Mouse (Mus musculus): ENCODE measurements around the gene Lcorl. TPM values are rescaled to one million over a fixed set of nuclear protein-coding genes. Genes with fewer than 3 reads are reported as not detected.

Lcorl gene
- 60.9 and 65.3 TPM in 2 replicates for polyA plus RNA-seq (2015; fragmentation: Nextera tagmentation; extraction: Ambion mirVana)

DNA sequence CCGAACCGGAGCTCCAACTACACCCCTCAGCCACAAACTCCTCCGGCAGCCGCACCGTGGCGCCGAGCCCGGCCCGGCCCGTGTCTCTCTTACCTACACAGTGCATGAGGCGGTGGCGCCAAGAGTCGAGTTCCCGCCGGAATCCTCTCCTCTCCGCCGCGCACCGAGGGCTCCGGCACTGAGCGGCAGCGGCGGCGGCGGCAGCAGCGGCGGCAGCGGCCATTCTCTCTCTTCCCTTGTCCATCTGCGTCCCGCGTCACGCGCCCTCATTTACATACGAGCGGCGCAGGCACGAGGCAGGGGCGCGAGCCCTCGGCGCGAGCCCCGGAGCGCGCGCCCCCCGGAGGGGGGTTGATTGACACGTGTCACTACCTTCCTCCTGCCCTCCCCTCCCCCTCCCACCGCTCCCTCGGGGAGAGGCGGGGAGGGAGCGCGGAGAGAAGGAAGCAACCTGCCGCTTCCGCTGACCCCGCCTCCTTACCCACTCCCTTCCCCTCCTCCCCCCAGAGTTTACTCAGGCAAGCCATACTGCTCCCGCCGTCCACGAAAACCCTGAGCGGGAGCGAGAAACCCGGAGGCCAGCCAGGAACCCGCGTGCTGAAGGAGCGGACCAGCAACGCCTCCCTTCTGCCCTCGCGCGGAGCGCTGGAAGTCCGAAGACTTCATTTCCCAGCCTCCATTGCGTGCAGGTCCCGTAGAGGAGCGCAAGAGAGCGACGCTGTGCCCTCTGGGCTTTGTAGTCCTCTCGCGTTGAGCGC lies at the start of gene Lcorl:
Lcorl (minus strand) TSS at position 362 of the 758 bp plus-strand sequence.
- peak within 1 kb of the TSS; percentile 93 for H3K9ac ChIP-seq (ENCODE audit: low read depth, low read length)
- H3K27ac ChIP-seq (ENCODE audit: low read length): peak within 1 kb of the TSS; percentile 99
- ATAC-seq: peak; percentile 98
- H3K36me3 ChIP-seq (ENCODE audit: control insufficient read depth, insufficient read depth, low read length): no peaks in the 10 kb centered on the region
- H3K4me1 ChIP-seq (ENCODE audit: control insufficient read depth, insufficient read depth, low read length): peaks cover 7% of the 10 kb centered on the region
- peak within 1 kb of the TSS; percentile 94 for H3K4me3 ChIP-seq (ENCODE audit: low read depth, low read length)
- WGBS: under 1% methylated on average over 62 of the region's 79 CpGs
- H3K27me3 ChIP-seq (ENCODE audit: control insufficient read depth, insufficient read depth, low read depth, low read length): no peaks in the 10 kb centered on the region
- H3K4me2 ChIP-seq (ENCODE audit: low read length): peak within 1 kb of the TSS; percentile 76
- H3K9me3 ChIP-seq (replicated peaks; ENCODE audit: control insufficient read depth, low read length, poor library complexity, severe bottlenecking): no peaks in the 10 kb centered on the region

DNA sequence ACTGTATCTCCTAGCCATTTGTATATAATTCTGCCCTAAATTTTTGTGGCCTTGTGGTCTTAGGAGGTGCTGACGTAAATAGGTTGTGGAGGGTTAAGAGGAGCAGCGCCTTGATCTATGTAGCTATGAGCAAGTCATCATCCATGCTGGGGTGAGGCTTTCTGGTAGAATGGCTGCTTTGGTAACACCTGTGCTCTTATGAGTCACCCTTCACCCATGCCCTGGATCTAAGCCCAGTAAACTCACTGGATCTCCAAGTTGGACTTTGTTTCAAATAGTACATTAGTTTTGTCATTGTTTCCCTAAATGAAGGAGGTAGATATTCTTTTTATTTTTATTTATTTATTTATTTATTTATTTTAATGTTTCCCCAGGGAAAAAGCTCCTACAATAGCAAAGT lies 47.3 kb upstream of the Lcorl start:
- H3K27ac ChIP-seq (ENCODE audit: low read length): no peak overlapping the region
- no peak overlapping the region for H3K9ac ChIP-seq (ENCODE audit: low read depth, low read length)
- ATAC-seq: no peak
- H3K27me3 ChIP-seq (ENCODE audit: control insufficient read depth, insufficient read depth, low read depth, low read length): no peaks in the 10 kb centered on the region
- WGBS: 100% methylated on average over 2 of the region's 2 CpGs
- no peaks in the 10 kb centered on the region for H3K9me3 ChIP-seq (replicated peaks; ENCODE audit: control insufficient read depth, low read length, poor library complexity, severe bottlenecking)
- H3K4me1 ChIP-seq (ENCODE audit: control insufficient read depth, insufficient read depth, low read length): no peaks in the 10 kb centered on the region
- H3K36me3 ChIP-seq (ENCODE audit: control insufficient read depth, insufficient read depth, low read length): no peaks in the 10 kb centered on the region
- H3K4me2 ChIP-seq (ENCODE audit: low read length): no peak overlapping the region
- H3K4me3 ChIP-seq (ENCODE audit: low read depth, low read length): no peak overlapping the region

GRCm38 (mm10) chr5:45903246-45903645 lies 45.8 kb upstream of the Lcorl start:
- H3K9me3 ChIP-seq (replicated peaks; ENCODE audit: control insufficient read depth, low read length, poor library complexity, severe bottlenecking): no peaks in the 10 kb centered on the region
- H3K9ac ChIP-seq (ENCODE audit: low read depth, low read length): no peak overlapping the region
- H3K4me2 ChIP-seq (ENCODE audit: low read length): no peak overlapping the region
- WGBS: 66% methylated on average over 3 of the region's 3 CpGs
- H3K4me3 ChIP-seq (ENCODE audit: low read depth, low read length): no peak overlapping the region
- H3K36me3 ChIP-seq (ENCODE audit: control insufficient read depth, insufficient read depth, low read length): no peaks in the 10 kb centered on the region
- ATAC-seq: no peak
- H3K27me3 ChIP-seq (ENCODE audit: control insufficient read depth, insufficient read depth, low read depth, low read length): no peaks in the 10 kb centered on the region
- no peaks in the 10 kb centered on the region for H3K4me1 ChIP-seq (ENCODE audit: control insufficient read depth, insufficient read depth, low read length)
- no peak overlapping the region for H3K27ac ChIP-seq (ENCODE audit: low read length)

- ATAC-seq: no peak
- Histone ChIP-seq H3K27ac (ENCODE audit: low read length) (no peak overlapping the region), H3K4me3 (ENCODE audit: low read depth, low read length) (no peak overlapping the region), H3K9me3 (replicated peaks; ENCODE audit: control insufficient read depth, low read length, poor library complexity, severe bottlenecking) (no peaks in the 10 kb centered on the region), H3K4me2 (ENCODE audit: low read length) (no peak overlapping the region), H3K4me1 (ENCODE audit: control insufficient read depth, insufficient read depth, low read length) (no peaks in the 10 kb centered on the region), H3K36me3 (ENCODE audit: control insufficient read depth, insufficient read depth, low read length) (no peaks in the 10 kb centered on the region), H3K27me3 (ENCODE audit: control insufficient read depth, insufficient read depth, low read depth, low read length) (no peaks in the 10 kb centered on the region), H3K9ac (ENCODE audit: low read depth, low read length) (no peak overlapping the region)
- 90% methylated on average over 1 of the region's 1 CpGs for WGBS
Measured at GRCm38 (mm10) chr5:45895362-45895761, 37.9 kb upstream of the Lcorl start.

DNA sequence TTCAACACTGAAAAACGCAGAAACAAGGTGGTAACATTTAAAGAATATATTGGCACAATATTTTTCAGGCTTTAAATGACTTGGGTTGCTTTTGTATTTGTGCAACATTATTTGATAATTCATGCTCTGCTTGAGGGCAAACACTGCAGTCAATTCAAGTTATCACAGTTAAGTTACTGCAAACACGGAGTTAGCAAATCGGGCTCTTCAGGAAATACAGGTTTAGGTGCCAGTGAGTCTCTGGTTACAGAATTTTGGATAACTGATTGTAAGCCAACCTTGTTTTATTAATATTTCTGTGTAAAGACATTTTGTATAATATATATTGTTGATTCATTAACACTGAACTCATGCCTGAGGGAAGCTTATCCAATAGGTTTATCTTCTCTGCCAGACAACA lies 36.3 kb upstream of the Lcorl start:
- no peaks in the 10 kb centered on the region for H3K4me1 ChIP-seq (ENCODE audit: control insufficient read depth, insufficient read depth, low read length)
- H3K4me3 ChIP-seq (ENCODE audit: low read depth, low read length): no peak overlapping the region
- 77% methylated on average over 3 of the region's 3 CpGs for WGBS
- no peak overlapping the region for H3K27ac ChIP-seq (ENCODE audit: low read length)
- no peak overlapping the region for H3K9ac ChIP-seq (ENCODE audit: low read depth, low read length)
- H3K36me3 ChIP-seq (ENCODE audit: control insufficient read depth, insufficient read depth, low read length): no peaks in the 10 kb centered on the region
- no peaks in the 10 kb centered on the region for H3K27me3 ChIP-seq (ENCODE audit: control insufficient read depth, insufficient read depth, low read depth, low read length)
- no peak for ATAC-seq
- no peak overlapping the region for H3K4me2 ChIP-seq (ENCODE audit: low read length)
- H3K9me3 ChIP-seq (replicated peaks; ENCODE audit: control insufficient read depth, low read length, poor library complexity, severe bottlenecking): no peaks in the 10 kb centered on the region

DNA sequence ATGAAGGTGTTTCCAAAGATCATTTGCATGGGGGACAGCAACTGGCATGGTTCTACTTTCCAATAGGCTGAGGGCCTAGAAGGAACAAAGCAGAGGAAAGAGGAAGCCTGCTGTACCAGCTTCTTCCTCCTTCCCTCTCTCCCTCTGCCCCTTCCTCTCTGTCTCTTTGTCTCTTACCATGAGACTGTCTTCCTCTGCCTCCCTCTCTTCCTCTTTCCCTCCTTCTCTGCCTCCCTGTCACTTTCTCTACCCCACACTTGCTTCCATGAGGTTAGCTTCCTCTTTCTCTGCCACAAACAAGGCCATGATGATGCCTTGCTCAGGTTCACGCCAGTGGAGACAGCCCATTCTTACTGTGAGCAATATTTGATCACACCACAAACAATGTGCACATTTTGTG lies 18.9 kb upstream of the Lcorl start:
- Histone ChIP-seq H3K4me3 (ENCODE audit: low read depth, low read length) (no peak overlapping the region), H3K27me3 (ENCODE audit: control insufficient read depth, insufficient read depth, low read depth, low read length) (no peaks in the 10 kb centered on the region), H3K9me3 (replicated peaks; ENCODE audit: control insufficient read depth, low read length, poor library complexity, severe bottlenecking) (no peaks in the 10 kb centered on the region), H3K9ac (ENCODE audit: low read depth, low read length) (no peak overlapping the region), H3K4me2 (ENCODE audit: low read length) (no peak overlapping the region), H3K4me1 (ENCODE audit: control insufficient read depth, insufficient read depth, low read length) (no peaks in the 10 kb centered on the region), H3K36me3 (ENCODE audit: control insufficient read depth, insufficient read depth, low read length) (no peaks in the 10 kb centered on the region), H3K27ac (ENCODE audit: low read length) (no peak overlapping the region)
- 88% methylated on average over 1 of the region's 1 CpGs for WGBS
- no peak for ATAC-seq

DNA sequence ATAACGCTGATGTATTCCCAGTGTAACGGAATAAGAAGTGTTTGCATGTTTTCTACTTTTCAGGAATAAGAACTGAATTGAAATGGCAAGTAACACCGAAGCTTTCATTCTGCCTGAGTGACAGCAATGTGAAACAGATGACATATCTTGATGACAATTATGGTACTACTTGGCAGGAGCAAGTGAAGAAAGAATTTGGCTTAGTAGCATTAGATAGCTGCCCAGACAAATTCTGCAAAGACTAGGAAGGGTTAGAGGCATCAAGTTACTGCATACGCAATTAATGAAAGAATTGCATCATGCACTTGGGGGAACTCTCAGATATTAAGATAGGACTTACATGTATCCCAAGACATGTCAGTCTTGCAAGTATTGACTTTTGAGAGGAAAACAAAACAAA lies 18.1 kb upstream of the Lcorl start:
- H3K27me3 ChIP-seq (ENCODE audit: control insufficient read depth, insufficient read depth, low read depth, low read length): no peaks in the 10 kb centered on the region
- H3K27ac ChIP-seq (ENCODE audit: low read length): no peak overlapping the region
- H3K9me3 ChIP-seq (replicated peaks; ENCODE audit: control insufficient read depth, low read length, poor library complexity, severe bottlenecking): no peaks in the 10 kb centered on the region
- no peaks in the 10 kb centered on the region for H3K4me1 ChIP-seq (ENCODE audit: control insufficient read depth, insufficient read depth, low read length)
- 90% methylated on average over 4 of the region's 4 CpGs for WGBS
- no peak overlapping the region for H3K9ac ChIP-seq (ENCODE audit: low read depth, low read length)
- no peaks in the 10 kb centered on the region for H3K36me3 ChIP-seq (ENCODE audit: control insufficient read depth, insufficient read depth, low read length)
- no peak overlapping the region for H3K4me3 ChIP-seq (ENCODE audit: low read depth, low read length)
- ATAC-seq: no peak
- H3K4me2 ChIP-seq (ENCODE audit: low read length): no peak overlapping the region

DNA sequence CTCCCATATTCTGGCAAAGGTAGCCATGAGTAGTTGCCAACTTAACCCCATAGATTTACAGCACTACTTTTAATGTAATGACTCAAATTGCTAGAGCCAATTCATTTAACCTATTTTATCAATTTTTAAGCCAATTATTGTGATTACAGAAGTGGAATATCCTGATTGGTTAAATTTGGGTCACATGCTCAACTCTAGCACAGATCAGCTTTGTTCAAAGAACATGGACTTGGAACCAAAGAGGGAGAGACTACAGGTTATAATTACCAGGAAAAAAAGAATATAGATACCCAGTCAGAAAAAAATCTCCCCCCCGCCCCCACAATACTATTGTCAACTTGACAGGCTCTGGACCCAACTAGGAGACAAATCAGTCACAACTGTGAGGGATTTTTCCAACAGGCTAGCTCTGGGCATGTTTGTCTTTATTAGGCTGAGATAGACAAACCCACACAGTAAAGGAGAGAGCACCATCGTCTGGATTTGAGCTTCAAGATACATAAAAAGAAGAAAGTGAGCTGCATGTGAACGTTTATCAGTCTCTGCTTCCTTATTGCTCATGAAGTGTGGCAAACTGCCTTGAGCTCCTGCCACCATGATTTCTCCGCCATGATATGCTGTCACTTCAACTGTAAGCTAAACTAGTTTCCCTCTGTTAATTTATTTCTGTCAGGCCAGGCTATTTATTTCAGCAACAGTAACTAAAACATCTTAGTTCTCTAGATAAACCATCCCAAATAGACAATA lies 17.0 kb upstream of the Lcorl start:
- Histone ChIP-seq H3K4me1 (ENCODE audit: control insufficient read depth, insufficient read depth, low read length) (no peaks in the 10 kb centered on the region), H3K27me3 (ENCODE audit: control insufficient read depth, insufficient read depth, low read depth, low read length) (no peaks in the 10 kb centered on the region)

GRCm38 (mm10) chr5:45858368-45858767 lies 953 bp upstream of the Lcorl start:
- Histone ChIP-seq H3K9me3 (replicated peaks; ENCODE audit: control insufficient read depth, low read length, poor library complexity, severe bottlenecking) (no peaks in the 10 kb centered on the region), H3K36me3 (ENCODE audit: control insufficient read depth, insufficient read depth, low read length) (no peaks in the 10 kb centered on the region), H3K27ac (ENCODE audit: low read length) (no peak overlapping the region), H3K9ac (ENCODE audit: low read depth, low read length) (0 out of 2 replicates have a peak overlapping the region, but pooled peaks have one; percentile 22), H3K4me1 (ENCODE audit: control insufficient read depth, insufficient read depth, low read length) (peaks cover 7% of the 10 kb centered on the region), H3K4me2 (ENCODE audit: low read length) (peak overlapping the region; percentile 76), H3K4me3 (ENCODE audit: low read depth, low read length) (peak overlapping the region; percentile 94; the same call in 1 of the 2 replicates), H3K27me3 (ENCODE audit: control insufficient read depth, insufficient read depth, low read depth, low read length) (no peaks in the 10 kb centered on the region)
- WGBS: 87% methylated on average over 2 of the region's 2 CpGs
- ATAC-seq: no peak

More for the DNA sequence above, 17.0 kb upstream of the Lcorl start:
- Histone ChIP-seq H3K4me3 (ENCODE audit: low read depth, low read length) (no peak overlapping the region), H3K36me3 (ENCODE audit: control insufficient read depth, insufficient read depth, low read length) (no peaks in the 10 kb centered on the region), H3K27ac (ENCODE audit: low read length) (no peak overlapping the region), H3K4me2 (ENCODE audit: low read length) (no peak overlapping the region), H3K9me3 (replicated peaks; ENCODE audit: control insufficient read depth, low read length, poor library complexity, severe bottlenecking) (no peaks in the 10 kb centered on the region), H3K9ac (ENCODE audit: low read depth, low read length) (no peak overlapping the region)
- 86% methylated on average over 4 of the region's 4 CpGs for WGBS
- no peak for ATAC-seq
